Mouse (Mus musculus) ES-E14 (cell line): ENCODE data around the gene Spg7. TPM values are rescaled to one million over a fixed set of nuclear protein-coding genes. Genes with fewer than 3 reads are reported as not detected.

Experiments used
- DNase-seq: peaks from one replicate; pipeline ENCODE4 v3.0.0-alpha.2; 2013; ENCODE audit warnings: low read depth, low spot score
- H3K27ac ChIP-seq: 2 replicates; pipeline ENCODE4 v1.5.1; 2012; ENCODE audit warnings: low read depth, mild to moderate bottlenecking, low read length, moderate library complexity, mixed read lengths; ENCODE audit not compliant: poor library complexity, insufficient read depth, severe bottlenecking
- H3K36me3 ChIP-seq: 2 replicates; pipeline ENCODE4 v1.6.1; 2012; ENCODE audit warnings: mild to moderate bottlenecking, low read length, moderate library complexity, mixed read lengths; ENCODE audit not compliant: control insufficient read depth, poor library complexity, insufficient read depth, severe bottlenecking
- H3K4me1 ChIP-seq, 2 experiments: fragments of 150-350 bp in 1 of 2; sonication (generic) in 1 of 2; 2 replicates each; pipeline ENCODE4 v1.6.1; 2012; ENCODE audit warnings: low read length in 2 of 2, mild to moderate bottlenecking in 1 of 2, mixed read lengths in 1 of 2; ENCODE audit not compliant: control insufficient read depth in 2 of 2, insufficient read depth in 2 of 2, poor library complexity in 1 of 2
- H3K4me3 ChIP-seq, 2 experiments: fragments of 150-350 bp in 1 of 2; sonication (generic) in 1 of 2; 2 replicates each; pipeline ENCODE4 v1.5.1; 2012; ENCODE audit warnings: low read length in 2 of 2, low read depth in 1 of 2, mild to moderate bottlenecking in 1 of 2, mixed read lengths in 1 of 2; ENCODE audit not compliant: insufficient read depth in 1 of 2, poor library complexity in 1 of 2, severe bottlenecking in 1 of 2
- H3K9ac ChIP-seq: 2 replicates; pipeline ENCODE4 v1.6.1; 2012; ENCODE audit warnings: low read depth, mild to moderate bottlenecking, low read length, mixed read lengths; ENCODE audit not compliant: poor library complexity, insufficient read depth, severe bottlenecking
- H3K9me3 ChIP-seq: fragments of 150-350 bp; sonication (generic); 2 replicates; pipeline ENCODE4 v1.6.1; 2012; ENCODE audit warnings: low read depth, mild to moderate bottlenecking, low read length; ENCODE audit not compliant: control insufficient read depth, insufficient read depth
- CHD2 ChIP-seq: IDR thresholded peaks from 2 replicates; pipeline ENCODE4 v1.6.1; 2014; ENCODE audit warnings: mild to moderate bottlenecking, low read depth, low read length, inconsistent platforms
- HCFC1 ChIP-seq: IDR thresholded peaks from 2 replicates; pipeline ENCODE4 v1.6.1; 2012; ENCODE audit warnings: low read length, inconsistent platforms, borderline replicate concordance; ENCODE audit not compliant: insufficient read depth
- MAFK ChIP-seq: IDR thresholded peaks from 2 replicates; pipeline ENCODE4 v1.6.1; 2014; ENCODE audit warnings: mild to moderate bottlenecking, low read depth, low read length, inconsistent platforms; ENCODE audit not compliant: insufficient read depth
- ZC3H11A ChIP-seq: IDR thresholded peaks from 2 replicates; pipeline ENCODE4 v1.6.1; 2012; ENCODE audit warnings: low read depth, mild to moderate bottlenecking, inconsistent platforms, low read length, borderline replicate concordance
- ZNF384 ChIP-seq: IDR thresholded peaks from 2 replicates; pipeline ENCODE4 v1.6.1; 2012; ENCODE audit warnings: low read depth, low read length, inconsistent platforms
- in situ Hi-C, 2 experiments: fragments of 600-800 bp; cut with MboI; formaldehyde crosslinking; loops; one replicate each; pipeline ENCODE4 v1.15.1; 2025; ENCODE audit warnings: low sequenced_read_pairs in 2 of 2, inconsistent platforms in 1 of 2; ENCODE audit not compliant: unreplicated experiment in 2 of 2
- total RNA-seq: library from RNA; depleted of rRNA; stranded (reverse); fragments of 300-350 nt; gene quantifications from 2 replicates; pipeline ENCODE4 v1.2.3, GENCODE M21; 2012

Gene Spg7
- total RNA-seq, 1 experiment: 106 TPM

- Histone ChIP-seq H3K4me3 (no peak overlapping the region), H3K4me1 (peaks cover 2 to 9% of the 10 kb centered on the region in 2 experiments; a peak in 1 of 4 replicates), H3K36me3 (no peaks in the 10 kb centered on the region), H3K9ac (no peak overlapping the region), H3K27ac (no peak overlapping the region), H3K9me3 (no peaks in the 10 kb centered on the region)
- TF ChIP-seq MAFK: no peak
- TF ChIP-seq HCFC1: no peak
- TF ChIP-seq CHD2: no peak
- no peak for TF ChIP-seq ZNF384
- no peak for TF ChIP-seq ZC3H11A
- in situ Hi-C loops: no loop called here
- DNase-seq: no peak
Measured at GRCm38 (mm10) chr8:123122059-123122458, 59.3 kb downstream of the Spg7 start.

GRCm38 (mm10) chr8:123122670-123123069 is 59.9 kb downstream of the Spg7 start:
- Histone ChIP-seq H3K9me3 (no peaks in the 10 kb centered on the region), H3K4me1 (peaks cover 2 to 9% of the 10 kb centered on the region in 2 experiments; a peak in 1 of 4 replicates), H3K27ac (no peak overlapping the region), H3K36me3 (no peaks in the 10 kb centered on the region), H3K9ac (no peak overlapping the region), H3K4me3 (no peak overlapping the region)
- no peak for TF ChIP-seq MAFK
- TF ChIP-seq ZC3H11A: no peak
- TF ChIP-seq HCFC1: no peak
- DNase-seq: no peak
- in situ Hi-C loops: no loop called here

- Histone ChIP-seq H3K36me3 (no peaks in the 10 kb centered on the region), H3K9ac (no peak overlapping the region), H3K4me1 (peaks cover 2 to 6% of the 10 kb centered on the region in 2 experiments; a peak in 1 of 4 replicates), H3K9me3 (no peaks in the 10 kb centered on the region), H3K4me3 (peak overlapping the region; percentile 30 to 41; a peak in 2 of 4 replicates), H3K27ac (no peak overlapping the region)
- in situ Hi-C loops: no loop called here
- TF ChIP-seq ZNF384 (no peak), CHD2 (no peak), MAFK (no peak), HCFC1 (no peak), ZC3H11A (no peak)
- DNase-seq: no peak
Measured at GRCm38 (mm10) chr8:123126193-123126816, 63.6 kb downstream of the Spg7 start.

GRCm38 (mm10) chr8:123131041-123131440 is 68.3 kb downstream of the Spg7 start:
- H3K9ac ChIP-seq: no peak overlapping the region
- H3K4me1 ChIP-seq: peaks cover under 1 to 4% of the 10 kb centered on the region in 2 experiments; a peak in 1 of 4 replicates
- TF ChIP-seq MAFK (no peak), HCFC1 (no peak), ZNF384 (no peak), ZC3H11A (no peak), CHD2 (no peak)
- in situ Hi-C loops: no loop called here
- no peak overlapping the region for H3K4me3 ChIP-seq
- H3K27ac ChIP-seq: no peak overlapping the region
- H3K36me3 ChIP-seq: no peaks in the 10 kb centered on the region
- DNase-seq: no peak
- H3K9me3 ChIP-seq: no peaks in the 10 kb centered on the region

GRCm38 (mm10) chr8:123132953-123133352 is 70.2 kb downstream of the Spg7 start:
- in situ Hi-C loops: no loop called here
- no peak for TF ChIP-seq CHD2
- TF ChIP-seq HCFC1: no peak
- TF ChIP-seq ZNF384: no peak
- TF ChIP-seq ZC3H11A: no peak
- TF ChIP-seq MAFK: no peak
- no peak overlapping the region for H3K4me3 ChIP-seq
- no peak overlapping the region for H3K27ac ChIP-seq
- H3K9ac ChIP-seq: no peak overlapping the region
- H3K9me3 ChIP-seq: no peaks in the 10 kb centered on the region
- H3K4me1 ChIP-seq: no peaks in the 10 kb centered on the region
- H3K36me3 ChIP-seq: no peaks in the 10 kb centered on the region
- no peak for DNase-seq
